Mouse (Mus musculus): ENCODE measurements around the gene Syngr3.

The Syngr3 gene

DNA sequence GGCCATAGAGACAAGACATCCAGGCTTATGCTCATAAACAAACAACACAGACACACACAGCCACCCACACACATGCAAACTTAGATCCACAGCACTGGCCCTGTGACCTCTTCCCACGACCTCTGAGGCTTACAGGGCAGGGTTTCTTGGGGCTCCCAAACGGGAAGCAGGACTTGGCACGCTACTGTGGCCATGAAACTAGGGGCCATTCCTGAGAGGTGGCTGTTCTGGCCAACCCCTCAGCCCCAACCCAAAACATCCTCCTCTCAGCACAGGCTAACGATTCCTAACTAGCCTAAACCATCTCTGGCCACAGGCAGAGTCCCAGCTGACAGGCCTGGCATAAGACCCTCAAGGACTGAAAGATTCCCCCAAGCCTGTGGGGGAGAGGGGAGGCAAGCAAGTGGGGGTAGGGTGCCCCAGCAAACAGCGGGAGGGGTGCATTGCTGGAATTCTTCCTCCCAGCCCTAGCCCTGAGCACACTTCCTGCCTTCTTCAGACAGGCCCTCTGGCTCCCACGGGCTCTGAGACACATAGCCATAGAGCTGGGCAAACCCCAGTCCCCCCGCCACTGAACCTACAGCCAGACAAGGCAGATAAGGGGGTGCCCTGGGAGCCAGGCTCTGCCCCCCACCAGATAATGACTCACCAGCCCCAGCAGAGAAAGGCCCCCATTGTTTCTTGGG is 45.6 kb downstream of the Syngr3 start:
- DNase-seq (ENCODE audit: low spot score), result no peak

DNA sequence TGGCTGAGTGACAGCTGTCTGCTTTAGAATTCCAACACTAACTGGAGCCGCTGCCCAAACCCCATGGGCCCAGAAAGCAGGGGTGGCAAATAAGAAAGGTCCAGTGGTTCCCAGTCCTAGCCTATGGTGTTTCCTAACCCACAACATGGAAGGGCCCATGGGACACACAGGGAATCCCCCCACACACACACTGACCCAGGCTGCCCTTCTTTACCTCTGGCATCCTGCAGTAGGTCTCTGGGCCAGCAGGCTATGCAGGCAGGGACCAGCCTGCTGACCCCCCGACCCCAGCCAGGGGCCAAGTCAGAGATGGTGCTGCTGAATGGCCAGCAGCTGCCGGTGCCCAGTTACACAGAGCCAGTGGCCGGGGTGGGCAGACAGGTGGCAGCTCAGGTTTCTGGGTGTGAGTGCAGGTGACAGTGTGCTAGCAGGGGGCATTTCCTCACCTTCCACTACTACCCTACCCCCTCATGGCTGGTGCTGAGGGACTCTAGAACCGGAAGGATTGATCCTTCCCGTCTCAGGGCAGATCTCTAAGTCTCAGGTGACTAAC is 46.9 kb downstream of the Syngr3 start:
- no peak for DNase-seq (ENCODE audit: low spot score)

GRCm38 (mm10) chr17:24641944-24642343 is 47.8 kb downstream of the Syngr3 start:
- no peak for DNase-seq (ENCODE audit: low spot score)

DNA sequence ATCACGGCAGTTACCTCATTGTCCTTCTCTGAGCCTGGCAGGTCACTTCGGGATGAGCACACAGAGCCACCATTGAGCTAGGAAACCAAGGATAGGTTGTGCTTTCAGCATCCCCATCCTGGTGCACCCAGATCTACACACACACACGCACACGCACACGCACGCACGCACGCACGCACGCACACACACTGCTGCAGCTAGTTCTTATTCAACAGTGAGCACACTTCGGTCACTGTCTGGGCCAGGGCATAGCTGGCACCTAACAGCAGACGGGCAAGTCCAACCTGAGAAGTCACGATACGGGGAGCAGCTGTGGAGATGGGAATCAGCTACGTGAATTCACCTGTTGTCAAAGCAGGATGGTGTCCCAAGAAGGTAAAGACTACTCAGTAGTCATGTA is 49.2 kb downstream of the Syngr3 start:
- no peak for DNase-seq (ENCODE audit: low spot score)

GRCm38 (mm10) chr17:24640119-24640518 is 49.6 kb downstream of the Syngr3 start:
- DNase-seq (ENCODE audit: low spot score), result no peak

GRCm38 (mm10) chr17:24639571-24639988 is 50.2 kb downstream of the Syngr3 start:
- no peak for DNase-seq (ENCODE audit: low spot score)

- DNase-seq (ENCODE audit: low spot score), result peak; percentile 66
These were observed 50.9 kb downstream of the Syngr3 start for GRCm38 (mm10) chr17:24638840-24639239.

GRCm38 (mm10) chr17:24638214-24638613 is 51.5 kb downstream of the Syngr3 start:
- no peak for DNase-seq (ENCODE audit: low spot score)

DNA sequence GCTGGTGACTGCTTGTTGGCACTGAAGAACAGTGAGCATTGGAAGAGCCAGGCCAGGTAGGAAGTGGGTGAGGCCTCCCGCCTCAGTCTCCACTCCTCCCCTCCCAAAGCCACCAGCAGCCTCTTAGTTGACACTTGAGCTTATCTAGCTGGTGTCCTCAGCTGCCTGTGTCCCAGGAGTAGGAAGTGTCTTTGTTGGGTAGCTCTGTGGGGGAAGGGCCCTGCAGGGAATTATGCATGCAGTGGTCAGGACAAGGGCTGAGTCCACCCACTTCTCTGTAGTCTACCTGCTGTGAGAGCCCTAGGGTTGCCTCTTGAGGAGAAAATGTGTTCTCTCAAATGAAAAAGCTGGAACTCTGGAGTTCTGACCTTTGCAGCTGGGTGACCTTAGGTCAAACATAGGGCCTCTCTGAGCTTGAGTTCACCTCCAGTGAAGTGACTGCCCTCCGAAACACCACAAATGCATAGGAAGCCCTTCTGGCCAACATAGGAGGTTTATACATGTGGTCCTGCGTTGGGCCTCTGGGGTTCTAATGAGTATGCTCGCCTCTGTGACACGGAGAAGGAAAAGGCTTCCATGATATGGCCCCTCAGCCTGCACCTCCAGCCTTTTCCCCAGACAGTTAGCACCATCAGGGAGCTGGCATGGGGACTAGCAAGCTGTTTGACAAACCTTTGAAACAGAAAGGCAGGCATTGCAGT is 52.8 kb downstream of the Syngr3 start:
- no peak for DNase-seq (ENCODE audit: low spot score)

DNA sequence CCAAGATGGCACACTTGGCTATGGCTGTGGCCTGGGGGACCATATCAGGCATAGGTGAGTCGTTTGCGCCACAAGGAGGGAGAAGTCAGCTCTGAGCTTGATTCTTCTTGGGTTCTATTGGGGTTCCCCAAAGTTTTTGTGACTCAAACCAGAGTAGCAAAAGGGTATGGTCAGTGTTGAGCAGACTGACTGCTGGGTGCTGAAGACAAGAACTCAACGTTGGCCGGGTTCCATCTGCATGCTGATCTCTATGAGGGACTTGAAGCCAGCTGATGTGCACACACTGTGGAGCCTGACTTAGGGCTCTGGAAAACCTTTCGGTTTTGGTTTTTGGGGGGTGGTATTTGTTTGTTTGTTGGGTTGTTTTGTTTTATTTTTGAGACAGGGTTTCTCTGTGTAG is 54.1 kb downstream of the Syngr3 start:
- DNase-seq (ENCODE audit: low spot score), result no peak
